Mouse (Mus musculus) C2C12 (cell line): ENCODE data around the gene Ap1b1.

Experiments
- CEBPB ChIP-seq: IDR thresholded peaks from one replicate; pipeline ENCODE4 v1.6.1; 2011; ENCODE audit warnings: low read depth, mild to moderate bottlenecking, control low read depth, moderate library complexity
- CTCF ChIP-seq: IDR thresholded peaks from one replicate; pipeline ENCODE4 v1.5.1; 2011; ENCODE audit not compliant: control insufficient read depth, insufficient read depth, insufficient read length
- MAX ChIP-seq: IDR thresholded peaks from one replicate; pipeline ENCODE4 v1.6.1; 2011; ENCODE audit warnings: mild to moderate bottlenecking, control low read depth
- MYOD1 ChIP-seq: IDR thresholded peaks from one replicate; pipeline ENCODE4 v1.6.1; 2011; ENCODE audit warnings: low read depth; ENCODE audit not compliant: control insufficient read depth, insufficient read length
- MYOG ChIP-seq: IDR thresholded peaks from one replicate; pipeline ENCODE4 v1.6.1; 2011; ENCODE audit not compliant: control insufficient read depth, insufficient read length; ENCODE audit errors: extremely low read depth
- USF1 ChIP-seq: IDR thresholded peaks from one replicate; pipeline ENCODE4 v1.6.1; 2011; ENCODE audit warnings: low read depth, mild to moderate bottlenecking, control low read depth, moderate library complexity

GRCm38 (mm10) chr11:4974376-4975122 lies 12.1 kb upstream of the Ap1b1 start:
- TF ChIP-seq CTCF (no peak), MYOG (no peak), CEBPB (no peak), MYOD1 (no peak), USF1 (no peak), MAX (no peak)
